Mouse (Mus musculus): ENCODE results near the gene Clec11a. TPM values are rescaled to one million over a fixed set of nuclear protein-coding genes. Genes with fewer than 3 reads are reported as not detected.
A peak's percentile ranks its signal among the peaks of the same experiment; 100 is the strongest.

Gene Clec11a
- polyA plus RNA-seq, 1 experiment from 2014 or later: 6.1 TPM

GRCm38 (mm10) chr7:44344622-44345021, 37.9 kb upstream of the Clec11a start:
- no peaks in the 10 kb centered on the region for H3K9me3 ChIP-seq (replicated peaks; ENCODE audit: control insufficient read depth, low read length)
- WGBS: 70% methylated on average over 12 of the region's 12 CpGs
- H3K27ac ChIP-seq (ENCODE audit: low read length): no peak overlapping the region
- no peak overlapping the region for H3K4me3 ChIP-seq (replicated peaks; ENCODE audit: low read length)
- H3K4me2 ChIP-seq (ENCODE audit: low read depth, low read length): no peak overlapping the region
- H3K36me3 ChIP-seq (ENCODE audit: control insufficient read depth, insufficient read depth, low read length): no peaks in the 10 kb centered on the region
- H3K4me1 ChIP-seq (ENCODE audit: control insufficient read depth, insufficient read depth, low read length): no peaks in the 10 kb centered on the region
- no peak for ATAC-seq (ENCODE audit: insufficient read depth, low FRiP score)
- no peak overlapping the region for H3K9ac ChIP-seq (ENCODE audit: low read length)
- H3K27me3 ChIP-seq (ENCODE audit: control insufficient read depth, insufficient read depth, low read length): peaks cover 6% of the 10 kb centered on the region; the same call in 1 of the 2 replicates

- Histone ChIP-seq H3K4me3 (replicated peaks; ENCODE audit: low read length) (no peak overlapping the region), H3K4me1 (ENCODE audit: control insufficient read depth, insufficient read depth, low read length) (no peaks in the 10 kb centered on the region), H3K27ac (ENCODE audit: low read length) (no peak overlapping the region), H3K36me3 (ENCODE audit: control insufficient read depth, insufficient read depth, low read length) (no peaks in the 10 kb centered on the region), H3K27me3 (ENCODE audit: control insufficient read depth, insufficient read depth, low read length) (peaks cover 2% of the 10 kb centered on the region; the same call in 1 of the 2 replicates), H3K4me2 (ENCODE audit: low read depth, low read length) (no peak overlapping the region), H3K9me3 (replicated peaks; ENCODE audit: control insufficient read depth, low read length) (no peaks in the 10 kb centered on the region), H3K9ac (ENCODE audit: low read length) (no peak overlapping the region)
- 23% methylated on average over 11 of the region's 11 CpGs for WGBS
- ATAC-seq (ENCODE audit: insufficient read depth, low FRiP score): peak; percentile 26; the same call in 1 of the 2 replicates
These were observed 36.8 kb upstream of the Clec11a start for GRCm38 (mm10) chr7:44343459-44344015.

DNA sequence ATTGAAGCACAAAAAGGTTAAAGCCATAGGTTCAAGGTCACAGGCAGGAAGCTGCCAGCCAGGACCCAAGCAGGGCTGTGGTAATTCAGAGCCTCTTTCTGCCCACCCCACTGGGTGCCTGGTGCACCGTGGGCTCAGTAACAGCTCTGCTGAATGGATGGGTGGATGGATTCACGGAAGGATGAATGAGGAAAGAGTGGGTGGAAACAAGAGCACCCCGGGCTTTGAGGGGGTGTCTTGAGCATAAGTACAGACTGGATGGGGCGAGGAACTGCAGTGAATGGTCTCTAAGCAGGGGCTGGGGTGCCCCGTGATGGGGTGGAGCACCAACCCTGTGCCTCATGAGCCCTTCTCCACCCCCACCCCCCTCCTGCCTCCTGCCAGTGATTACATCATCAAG, 35.0 kb upstream of the Clec11a start:
- 61% methylated on average over 5 of the region's 5 CpGs for WGBS
- no peak overlapping the region for H3K4me3 ChIP-seq (replicated peaks; ENCODE audit: low read length)

DNA sequence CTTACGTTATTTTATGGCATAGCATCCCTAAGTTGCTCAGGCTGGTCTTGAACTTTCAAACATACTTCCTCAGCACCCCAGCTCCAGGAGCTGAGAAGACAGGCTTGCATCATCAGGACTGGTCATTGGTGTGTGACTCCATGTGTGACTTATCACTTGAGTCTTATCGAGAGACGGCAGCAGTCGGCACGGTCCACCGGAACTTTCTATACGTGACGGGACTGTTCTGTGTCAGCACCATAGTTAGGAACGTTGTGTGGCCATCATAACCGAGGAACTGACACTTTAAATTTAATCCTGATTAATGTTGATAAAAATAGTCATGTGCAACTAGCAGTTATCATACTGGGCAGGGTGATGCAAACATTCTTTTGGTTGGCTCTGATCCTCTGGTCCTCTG, 34.4 kb upstream of the Clec11a start:
- Histone ChIP-seq H3K9ac (ENCODE audit: low read length) (no peak overlapping the region), H3K9me3 (replicated peaks; ENCODE audit: control insufficient read depth, low read length) (no peaks in the 10 kb centered on the region), H3K4me3 (replicated peaks; ENCODE audit: low read length) (no peak overlapping the region), H3K27me3 (ENCODE audit: control insufficient read depth, insufficient read depth, low read length) (peaks cover 26% of the 10 kb centered on the region), H3K36me3 (ENCODE audit: control insufficient read depth, insufficient read depth, low read length) (no peaks in the 10 kb centered on the region), H3K4me2 (ENCODE audit: low read depth, low read length) (no peak overlapping the region), H3K4me1 (ENCODE audit: control insufficient read depth, insufficient read depth, low read length) (no peaks in the 10 kb centered on the region), H3K27ac (ENCODE audit: low read length) (no peak overlapping the region)
- 79% methylated on average over 10 of the region's 10 CpGs for WGBS
- no peak for ATAC-seq (ENCODE audit: insufficient read depth, low FRiP score)

More for the DNA sequence above, 35.0 kb upstream of the Clec11a start:
- Histone ChIP-seq H3K9me3 (replicated peaks; ENCODE audit: control insufficient read depth, low read length) (no peaks in the 10 kb centered on the region), H3K27ac (ENCODE audit: low read length) (no peak overlapping the region), H3K4me2 (ENCODE audit: low read depth, low read length) (no peak overlapping the region), H3K9ac (ENCODE audit: low read length) (no peak overlapping the region), H3K27me3 (ENCODE audit: control insufficient read depth, insufficient read depth, low read length) (peaks cover 20% of the 10 kb centered on the region), H3K36me3 (ENCODE audit: control insufficient read depth, insufficient read depth, low read length) (no peaks in the 10 kb centered on the region), H3K4me1 (ENCODE audit: control insufficient read depth, insufficient read depth, low read length) (no peaks in the 10 kb centered on the region)
- no peak for ATAC-seq (ENCODE audit: insufficient read depth, low FRiP score)

DNA sequence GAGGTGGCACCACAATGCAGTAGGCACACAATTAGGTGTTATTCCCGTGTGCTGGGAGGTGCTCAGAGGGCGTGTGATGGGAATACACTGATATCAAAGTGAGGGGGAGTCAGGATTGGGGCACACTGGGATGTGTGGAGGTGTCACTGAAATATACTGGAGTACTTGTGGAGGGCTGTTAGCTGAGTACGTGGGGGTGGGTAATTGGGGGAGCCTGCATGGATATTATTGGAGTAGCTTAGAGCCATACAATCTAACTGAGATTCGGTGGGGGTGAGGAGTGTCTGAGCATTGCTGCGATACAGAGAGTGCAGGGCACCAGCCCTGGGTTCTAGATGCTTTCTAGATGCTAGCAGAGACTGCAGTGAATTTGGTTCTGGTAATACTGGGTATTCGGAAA, 33.5 kb upstream of the Clec11a start:
- ATAC-seq (ENCODE audit: insufficient read depth, low FRiP score): no peak

DNA sequence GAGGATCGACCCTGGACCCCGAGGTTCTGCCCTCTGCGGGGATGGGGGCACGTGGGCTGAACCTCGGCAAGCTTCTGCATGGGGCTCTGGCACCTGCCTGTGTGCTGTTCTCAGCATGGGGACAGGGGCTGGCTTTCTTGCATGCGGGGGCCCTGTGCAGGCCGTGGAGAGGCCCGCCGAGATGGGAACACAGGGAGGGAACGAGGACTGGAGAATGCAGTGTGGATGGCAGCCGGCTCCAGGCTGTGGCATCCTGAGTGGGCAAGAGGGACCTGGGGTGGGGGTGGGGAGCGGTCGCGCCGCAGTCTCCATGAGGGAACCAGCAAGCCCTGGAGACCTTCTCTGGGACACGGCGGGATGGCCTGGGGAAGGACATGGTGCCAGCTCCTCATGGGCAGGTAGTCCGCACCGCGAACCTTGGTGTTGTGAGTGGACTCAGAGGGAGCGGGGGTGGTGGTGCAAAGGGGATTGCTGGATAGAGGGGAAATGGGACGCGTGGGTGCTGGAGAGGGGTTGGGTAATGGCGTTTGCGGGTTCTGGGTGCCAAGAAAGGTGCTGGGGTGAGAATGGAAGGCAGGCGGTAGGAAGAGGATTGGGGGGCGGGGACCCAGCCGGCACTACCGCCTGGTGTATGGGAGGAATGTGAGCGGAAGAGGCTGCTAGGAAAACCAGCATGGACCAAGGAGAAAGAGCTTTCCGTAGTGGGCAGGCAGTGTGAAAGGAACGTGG, 30.6 kb upstream of the Clec11a start:
- Histone ChIP-seq H3K9ac (ENCODE audit: low read length) (no peak overlapping the region), H3K36me3 (ENCODE audit: control insufficient read depth, insufficient read depth, low read length) (no peaks in the 10 kb centered on the region), H3K4me2 (ENCODE audit: low read depth, low read length) (no peak overlapping the region), H3K4me1 (ENCODE audit: control insufficient read depth, insufficient read depth, low read length) (no peaks in the 10 kb centered on the region), H3K4me3 (replicated peaks; ENCODE audit: low read length) (no peak overlapping the region), H3K27ac (ENCODE audit: low read length) (no peak overlapping the region), H3K27me3 (ENCODE audit: control insufficient read depth, insufficient read depth, low read length) (peaks cover 48% of the 10 kb centered on the region), H3K9me3 (replicated peaks; ENCODE audit: control insufficient read depth, low read length) (no peaks in the 10 kb centered on the region)
- ATAC-seq (ENCODE audit: insufficient read depth, low FRiP score): no peak
- WGBS: 4% methylated on average over 32 of the region's 32 CpGs

More for the DNA sequence above, 33.5 kb upstream of the Clec11a start:
- Histone ChIP-seq H3K36me3 (ENCODE audit: control insufficient read depth, insufficient read depth, low read length) (no peaks in the 10 kb centered on the region), H3K4me3 (replicated peaks; ENCODE audit: low read length) (no peak overlapping the region), H3K27me3 (ENCODE audit: control insufficient read depth, insufficient read depth, low read length) (peaks cover 35% of the 10 kb centered on the region), H3K9ac (ENCODE audit: low read length) (no peak overlapping the region), H3K4me2 (ENCODE audit: low read depth, low read length) (no peak overlapping the region), H3K27ac (ENCODE audit: low read length) (no peak overlapping the region), H3K4me1 (ENCODE audit: control insufficient read depth, insufficient read depth, low read length) (no peaks in the 10 kb centered on the region), H3K9me3 (replicated peaks; ENCODE audit: control insufficient read depth, low read length) (no peaks in the 10 kb centered on the region)
- 60% methylated on average over 6 of the region's 6 CpGs for WGBS

- peaks cover 48% of the 10 kb centered on the region for H3K27me3 ChIP-seq (ENCODE audit: control insufficient read depth, insufficient read depth, low read length)
- no peaks in the 10 kb centered on the region for H3K9me3 ChIP-seq (replicated peaks; ENCODE audit: control insufficient read depth, low read length)
These were observed 29.6 kb upstream of the Clec11a start for GRCm38 (mm10) chr7:44336046-44337021.

GRCm38 (mm10) chr7:44335031-44335878, 28.6 kb upstream of the Clec11a start:
- Histone ChIP-seq H3K4me3 (replicated peaks; ENCODE audit: low read length) (peak overlapping the region; percentile 40), H3K27ac (ENCODE audit: low read length) (no peak overlapping the region), H3K9me3 (replicated peaks; ENCODE audit: control insufficient read depth, low read length) (no peaks in the 10 kb centered on the region), H3K4me2 (ENCODE audit: low read depth, low read length) (peak overlapping the region; percentile 64), H3K9ac (ENCODE audit: low read length) (no peak overlapping the region), H3K4me1 (ENCODE audit: control insufficient read depth, insufficient read depth, low read length) (no peaks in the 10 kb centered on the region), H3K36me3 (ENCODE audit: control insufficient read depth, insufficient read depth, low read length) (no peaks in the 10 kb centered on the region), H3K27me3 (ENCODE audit: control insufficient read depth, insufficient read depth, low read length) (peaks cover 48% of the 10 kb centered on the region)
- 6% methylated on average over 35 of the region's 40 CpGs for WGBS
- peak; percentile 37; the same call in 1 of the 2 replicates for ATAC-seq (ENCODE audit: insufficient read depth, low FRiP score)

More at GRCm38 (mm10) chr7:44336046-44337021, 29.6 kb upstream of the Clec11a start:
- 5% methylated on average over 48 of the region's 54 CpGs for WGBS
- Histone ChIP-seq H3K9ac (ENCODE audit: low read length) (no peak overlapping the region), H3K27ac (ENCODE audit: low read length) (no peak overlapping the region), H3K4me3 (replicated peaks; ENCODE audit: low read length) (peak overlapping the region; percentile 40), H3K4me1 (ENCODE audit: control insufficient read depth, insufficient read depth, low read length) (no peaks in the 10 kb centered on the region), H3K36me3 (ENCODE audit: control insufficient read depth, insufficient read depth, low read length) (no peaks in the 10 kb centered on the region), H3K4me2 (ENCODE audit: low read depth, low read length) (peak overlapping the region; percentile 64)
- ATAC-seq (ENCODE audit: insufficient read depth, low FRiP score): no peak; the same call in 1 of the 2 replicates

Data from stomach, embryonic 16.5 days (tissue).